Mouse (Mus musculus): ENCODE measurements around the gene Man1c1. TPM values are rescaled to one million over a fixed set of nuclear protein-coding genes. Genes with fewer than 3 reads are reported as not detected.

Man1c1 gene
- polyA plus RNA-seq, 1 experiment from 2014 or later: 4.1 TPM

DNA sequence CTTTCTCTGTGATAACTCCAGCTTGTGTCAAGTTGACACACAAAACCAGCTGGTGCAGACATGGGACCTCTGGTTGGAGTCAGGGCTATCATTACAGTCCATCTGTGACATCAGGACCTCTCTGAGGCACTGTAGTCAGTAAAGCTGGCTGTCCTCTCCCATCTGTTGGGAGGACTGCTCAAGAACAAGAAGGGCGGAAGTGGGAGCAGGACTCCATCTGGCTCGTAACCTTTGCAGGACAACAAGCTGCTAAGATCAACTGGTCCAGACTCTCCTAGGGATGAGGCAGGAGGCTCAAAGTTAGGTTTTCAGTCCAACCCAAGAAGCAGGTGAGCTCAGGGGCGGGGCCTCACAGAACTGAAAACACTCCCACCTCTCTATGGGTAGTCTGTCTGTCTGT, 29.1 kb downstream of the Man1c1 start:
- H3K9me3 ChIP-seq (ENCODE audit: control insufficient read depth, low read length): no peaks in the 10 kb centered on the region
- peaks cover 12% of the 10 kb centered on the region for H3K4me1 ChIP-seq (replicated peaks; ENCODE audit: control insufficient read depth, insufficient read depth, low read length)
- WGBS: 82% methylated on average over 3 of the region's 3 CpGs
- no peaks in the 10 kb centered on the region for H3K27me3 ChIP-seq (replicated peaks; ENCODE audit: control insufficient read depth, insufficient read depth, low read length)
- no peak for DNase-seq (ENCODE audit: low spot score)
- ATAC-seq (replicated peaks; ENCODE audit: low FRiP score): no peak
- H3K4me2 ChIP-seq: no peak overlapping the region
- H3K27ac ChIP-seq (ENCODE audit: low read depth, low read length): no peak overlapping the region
- H3K9ac ChIP-seq (ENCODE audit: low read depth, low read length): no peak overlapping the region
- H3K4me3 ChIP-seq (ENCODE audit: low read depth, low read length): no peak overlapping the region
- H3K36me3 ChIP-seq (ENCODE audit: control insufficient read depth, insufficient read depth, low read length): no peaks in the 10 kb centered on the region

DNA sequence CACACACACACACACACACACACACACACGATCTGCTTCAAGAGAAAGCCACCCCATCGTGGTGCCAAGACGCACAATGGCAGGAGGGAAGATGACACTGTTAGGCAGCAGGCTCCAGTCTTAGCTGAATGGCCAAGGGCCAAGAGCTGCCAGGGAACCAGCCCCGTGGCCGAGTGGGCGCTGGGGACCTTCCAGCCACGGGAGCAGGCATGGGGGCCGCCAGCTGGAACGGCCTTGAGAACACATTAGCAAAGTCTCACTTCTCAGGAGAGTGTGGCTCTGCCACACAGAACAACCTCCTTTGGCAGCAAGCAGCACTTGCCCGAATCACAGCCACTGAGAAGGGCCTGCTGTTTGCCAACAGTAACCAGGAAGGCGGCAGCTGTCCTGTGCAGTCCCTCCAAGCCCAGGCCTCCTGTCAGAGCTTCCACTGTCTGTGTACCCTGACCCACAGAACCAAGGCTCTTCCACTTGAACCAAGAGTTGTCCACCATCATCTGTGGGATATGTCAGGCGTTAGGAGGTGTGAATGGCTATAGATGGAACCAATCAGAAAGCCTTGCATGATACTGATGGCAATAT, 30.1 kb downstream of the Man1c1 start:
- ATAC-seq (replicated peaks; ENCODE audit: low FRiP score): no peak

GRCm38 (mm10) chr4:134673151-134673550, 30.9 kb downstream of the Man1c1 start:
- Histone ChIP-seq H3K4me1 (replicated peaks; ENCODE audit: control insufficient read depth, insufficient read depth, low read length) (peaks cover 9% of the 10 kb centered on the region), H3K27me3 (replicated peaks; ENCODE audit: control insufficient read depth, insufficient read depth, low read length) (no peaks in the 10 kb centered on the region), H3K9ac (ENCODE audit: low read depth, low read length) (no peak overlapping the region), H3K36me3 (ENCODE audit: control insufficient read depth, insufficient read depth, low read length) (no peaks in the 10 kb centered on the region), H3K4me3 (ENCODE audit: low read depth, low read length) (no peak overlapping the region), H3K27ac (ENCODE audit: low read depth, low read length) (no peak overlapping the region), H3K9me3 (ENCODE audit: control insufficient read depth, low read length) (no peaks in the 10 kb centered on the region), H3K4me2 (no peak overlapping the region)
- DNase-seq (ENCODE audit: low spot score) (no peak), ATAC-seq (replicated peaks; ENCODE audit: low FRiP score) (no peak)
- 90% methylated on average over 8 of the region's 8 CpGs for WGBS

More for the DNA sequence above, 30.1 kb downstream of the Man1c1 start:
- DNase-seq (ENCODE audit: low spot score): no peak
- Histone ChIP-seq H3K27me3 (replicated peaks; ENCODE audit: control insufficient read depth, insufficient read depth, low read length) (no peaks in the 10 kb centered on the region), H3K36me3 (ENCODE audit: control insufficient read depth, insufficient read depth, low read length) (no peaks in the 10 kb centered on the region), H3K27ac (ENCODE audit: low read depth, low read length) (no peak overlapping the region), H3K4me2 (no peak overlapping the region), H3K9me3 (ENCODE audit: control insufficient read depth, low read length) (no peaks in the 10 kb centered on the region), H3K9ac (ENCODE audit: low read depth, low read length) (no peak overlapping the region), H3K4me3 (ENCODE audit: low read depth, low read length) (no peak overlapping the region), H3K4me1 (replicated peaks; ENCODE audit: control insufficient read depth, insufficient read depth, low read length) (peaks cover 12% of the 10 kb centered on the region)
- WGBS: 89% methylated on average over 12 of the region's 12 CpGs

- Histone ChIP-seq H3K36me3 (ENCODE audit: control insufficient read depth, insufficient read depth, low read length) (no peaks in the 10 kb centered on the region), H3K27me3 (replicated peaks; ENCODE audit: control insufficient read depth, insufficient read depth, low read length) (no peaks in the 10 kb centered on the region), H3K4me2 (no peak overlapping the region), H3K27ac (ENCODE audit: low read depth, low read length) (no peak overlapping the region), H3K4me1 (replicated peaks; ENCODE audit: control insufficient read depth, insufficient read depth, low read length) (peaks cover 8% of the 10 kb centered on the region), H3K9ac (ENCODE audit: low read depth, low read length) (no peak overlapping the region), H3K9me3 (ENCODE audit: control insufficient read depth, low read length) (no peaks in the 10 kb centered on the region), H3K4me3 (ENCODE audit: low read depth, low read length) (no peak overlapping the region)
- no peak for ATAC-seq (replicated peaks; ENCODE audit: low FRiP score)
- 80% methylated on average over 8 of the region's 8 CpGs for WGBS
- no peak for DNase-seq (ENCODE audit: low spot score)
Measured at GRCm38 (mm10) chr4:134672326-134672725, 31.8 kb downstream of the Man1c1 start.

- Histone ChIP-seq H3K9ac (ENCODE audit: low read depth, low read length) (no peak overlapping the region), H3K9me3 (ENCODE audit: control insufficient read depth, low read length) (no peaks in the 10 kb centered on the region), H3K36me3 (ENCODE audit: control insufficient read depth, insufficient read depth, low read length) (no peaks in the 10 kb centered on the region), H3K4me2 (no peak overlapping the region), H3K27ac (ENCODE audit: low read depth, low read length) (no peak overlapping the region), H3K27me3 (replicated peaks; ENCODE audit: control insufficient read depth, insufficient read depth, low read length) (no peaks in the 10 kb centered on the region), H3K4me3 (ENCODE audit: low read depth, low read length) (no peak overlapping the region), H3K4me1 (replicated peaks; ENCODE audit: control insufficient read depth, insufficient read depth, low read length) (peaks cover 8% of the 10 kb centered on the region)
- WGBS: 70% methylated on average over 16 of the region's 16 CpGs
- DNase-seq (ENCODE audit: low spot score): no peak
- no peak for ATAC-seq (replicated peaks; ENCODE audit: low FRiP score)
Measured at GRCm38 (mm10) chr4:134671660-134672173, 32.4 kb downstream of the Man1c1 start.

DNA sequence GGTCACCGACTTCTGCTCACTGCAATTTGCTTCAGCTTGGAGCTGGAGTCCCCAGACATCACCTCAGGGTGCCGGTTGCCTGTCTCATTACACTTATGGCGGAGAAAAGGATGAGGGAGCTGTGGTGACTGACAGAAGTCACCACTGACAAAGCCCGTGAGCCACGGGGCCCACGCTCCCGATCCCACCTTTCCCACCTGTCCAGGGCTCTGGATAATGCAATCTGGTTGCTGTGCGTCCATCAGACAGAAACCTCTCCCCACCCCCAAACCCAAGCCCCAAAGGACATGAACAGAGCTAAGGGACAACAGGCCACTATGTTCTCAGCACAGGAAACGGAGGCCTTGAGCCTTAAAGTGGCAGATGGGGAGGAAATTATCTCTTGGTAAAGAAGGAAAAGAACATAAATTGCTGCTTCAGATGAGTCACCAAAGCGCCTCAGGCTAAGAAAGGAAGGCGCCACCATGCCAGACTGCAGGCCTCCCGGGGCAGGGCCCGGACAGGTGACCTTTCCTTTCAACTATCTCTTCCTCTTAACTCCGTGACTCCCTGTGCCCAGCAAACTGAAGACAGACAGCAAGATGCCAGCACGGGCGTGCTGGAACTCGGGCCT, 34.2 kb downstream of the Man1c1 start:
- DNase-seq (ENCODE audit: low spot score) (no peak), ATAC-seq (replicated peaks; ENCODE audit: low FRiP score) (no peak)
- no peaks in the 10 kb centered on the region for H3K36me3 ChIP-seq (ENCODE audit: control insufficient read depth, insufficient read depth, low read length)
- no peak overlapping the region for H3K4me2 ChIP-seq
- 63% methylated on average over 17 of the region's 17 CpGs for WGBS
- no peaks in the 10 kb centered on the region for H3K27me3 ChIP-seq (replicated peaks; ENCODE audit: control insufficient read depth, insufficient read depth, low read length)
- peaks cover 2% of the 10 kb centered on the region; the same call in 1 of the 2 replicates for H3K4me1 ChIP-seq (replicated peaks; ENCODE audit: control insufficient read depth, insufficient read depth, low read length)
- H3K4me3 ChIP-seq (ENCODE audit: low read depth, low read length): no peak overlapping the region
- H3K27ac ChIP-seq (ENCODE audit: low read depth, low read length): no peak overlapping the region
- no peak overlapping the region for H3K9ac ChIP-seq (ENCODE audit: low read depth, low read length)
- H3K9me3 ChIP-seq (ENCODE audit: control insufficient read depth, low read length): no peaks in the 10 kb centered on the region

DNA sequence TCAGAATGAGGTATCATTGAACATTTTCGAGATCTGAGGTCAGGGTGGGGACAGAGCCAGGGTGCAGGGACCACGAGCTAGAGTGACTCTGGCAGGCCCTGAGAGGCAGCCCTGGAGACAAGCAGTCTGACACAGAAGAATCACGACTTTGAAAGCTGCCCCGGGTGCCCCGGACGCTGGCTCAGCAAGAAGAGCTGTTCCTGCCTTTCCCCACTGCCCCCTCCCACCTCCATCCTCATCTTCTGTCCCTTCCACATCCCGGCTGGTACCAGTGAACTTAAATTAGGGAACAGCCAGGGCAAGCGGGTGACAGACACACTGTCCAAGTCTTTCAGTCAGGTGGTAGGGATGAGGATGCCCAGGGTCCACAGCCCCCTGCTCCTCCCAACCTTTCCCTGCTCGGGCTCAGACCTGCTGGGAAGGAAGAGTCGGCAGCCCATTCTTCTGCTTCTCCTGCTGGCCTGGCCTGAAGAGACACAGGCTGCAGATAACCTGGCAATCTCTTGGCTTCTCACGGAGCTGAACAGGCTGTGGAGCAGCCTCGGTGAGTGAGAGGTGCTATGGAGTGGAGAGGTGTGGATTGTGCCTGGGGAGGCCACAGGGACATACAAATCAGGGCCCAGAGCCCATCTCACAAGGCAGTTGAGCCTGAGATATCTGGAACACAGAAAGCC, 35.6 kb downstream of the Man1c1 start:
- no peak overlapping the region for H3K4me3 ChIP-seq (ENCODE audit: low read depth, low read length)
- no peaks in the 10 kb centered on the region for H3K36me3 ChIP-seq (ENCODE audit: control insufficient read depth, insufficient read depth, low read length)
- H3K9ac ChIP-seq (ENCODE audit: low read depth, low read length): no peak overlapping the region
- no peaks in the 10 kb centered on the region; the same call in 1 of the 2 replicates for H3K4me1 ChIP-seq (replicated peaks; ENCODE audit: control insufficient read depth, insufficient read depth, low read length)
- ATAC-seq (replicated peaks; ENCODE audit: low FRiP score): no peak
- H3K27ac ChIP-seq (ENCODE audit: low read depth, low read length): no peak overlapping the region
- 63% methylated on average over 12 of the region's 12 CpGs for WGBS
- H3K4me2 ChIP-seq: no peak overlapping the region
- no peak for DNase-seq (ENCODE audit: low spot score)
- no peaks in the 10 kb centered on the region for H3K27me3 ChIP-seq (replicated peaks; ENCODE audit: control insufficient read depth, insufficient read depth, low read length)
- no peaks in the 10 kb centered on the region for H3K9me3 ChIP-seq (ENCODE audit: control insufficient read depth, low read length)

GRCm38 (mm10) chr4:134666391-134666790, 37.7 kb downstream of the Man1c1 start:
- no peak for DNase-seq (ENCODE audit: low spot score)
- Histone ChIP-seq H3K27ac (ENCODE audit: low read depth, low read length) (no peak overlapping the region), H3K4me1 (replicated peaks; ENCODE audit: control insufficient read depth, insufficient read depth, low read length) (peaks cover 12% of the 10 kb centered on the region)

More at GRCm38 (mm10) chr4:134666391-134666790, 37.7 kb downstream of the Man1c1 start:
- ATAC-seq (replicated peaks; ENCODE audit: low FRiP score): no peak
- Histone ChIP-seq H3K27me3 (replicated peaks; ENCODE audit: control insufficient read depth, insufficient read depth, low read length) (no peaks in the 10 kb centered on the region), H3K9me3 (ENCODE audit: control insufficient read depth, low read length) (no peaks in the 10 kb centered on the region), H3K4me2 (no peak overlapping the region), H3K9ac (ENCODE audit: low read depth, low read length) (no peak overlapping the region), H3K4me3 (ENCODE audit: low read depth, low read length) (no peak overlapping the region), H3K36me3 (ENCODE audit: control insufficient read depth, insufficient read depth, low read length) (no peaks in the 10 kb centered on the region)
- 84% methylated on average over 19 of the region's 19 CpGs for WGBS
